Mouse (Mus musculus) retina, embryonic 14.5 days (tissue): ENCODE measurements at regions not wholly inside any gene's neighbourhood (a gene's known extent, or its start where the extent isn't known, plus 50 kb on each side); places are given as distances from the start of the nearest gene placed in this dataset.

Source experiments
- DNase-seq: peaks from one replicate; pipeline ENCODE4 v3.0.0-alpha.2; 2015; ENCODE audit warnings: low spot score

DNA sequence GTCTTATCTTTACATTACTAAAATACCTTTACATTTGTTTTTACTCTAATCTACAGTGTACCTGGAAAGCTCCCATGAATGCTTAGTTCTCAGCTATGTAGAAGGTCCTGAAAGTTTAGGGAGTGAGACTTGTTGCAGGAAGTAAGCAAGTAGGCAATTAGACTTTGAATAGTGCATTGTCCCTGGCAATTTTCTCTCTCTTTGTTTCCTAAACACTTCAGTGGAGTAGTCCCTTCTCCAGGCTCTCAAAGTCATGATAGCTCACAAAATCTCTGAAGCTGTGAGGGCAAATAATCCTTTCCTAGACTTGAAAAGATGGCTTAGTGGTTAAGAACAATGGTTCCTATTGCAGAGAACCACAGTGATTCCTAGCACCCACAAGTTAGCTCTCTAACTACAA lies 495.2 kb upstream of the 1700015G11Rik start:
- no peak for DNase-seq

DNA sequence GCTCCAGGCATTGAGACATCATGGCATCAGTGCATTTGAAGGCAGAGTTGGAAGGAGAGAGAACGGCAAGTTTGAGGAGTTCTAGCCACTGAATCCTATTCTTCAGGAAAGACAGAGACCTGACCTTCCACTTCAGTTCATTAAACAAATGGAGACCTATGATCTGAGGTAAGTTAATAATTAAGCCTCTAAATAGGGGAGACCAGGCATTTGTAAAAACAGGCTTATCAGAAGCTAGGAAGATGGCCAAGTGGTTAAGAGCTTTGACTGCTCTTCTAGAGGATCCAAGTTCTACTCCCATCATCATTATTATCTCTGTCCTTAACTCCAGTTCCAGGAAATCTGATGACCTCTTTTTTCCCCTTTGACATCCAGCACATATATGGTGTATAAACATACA lies 492.5 kb upstream of the 1700015G11Rik start:
- DNase-seq = no peak

DNA sequence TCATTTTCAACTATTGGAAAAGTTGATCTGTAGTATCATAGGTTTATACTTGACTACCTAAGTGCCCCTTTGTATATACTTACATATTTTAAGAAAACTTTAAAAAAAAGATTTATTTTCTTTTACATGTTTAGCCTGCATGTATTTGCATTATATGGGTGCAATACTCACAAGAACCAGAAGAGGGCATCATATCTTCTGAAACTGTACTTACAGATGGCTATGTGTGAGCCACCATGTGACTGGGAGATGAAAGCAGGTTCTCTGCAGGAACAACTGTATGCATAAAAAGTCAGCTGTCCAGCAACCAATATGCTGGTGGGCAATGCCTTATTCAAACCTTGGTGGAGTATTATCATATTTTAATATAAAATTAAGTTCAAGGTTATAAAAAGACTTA lies 451.6 kb upstream of the 1700015G11Rik start:
- DNase-seq = peak; percentile 32

DNA sequence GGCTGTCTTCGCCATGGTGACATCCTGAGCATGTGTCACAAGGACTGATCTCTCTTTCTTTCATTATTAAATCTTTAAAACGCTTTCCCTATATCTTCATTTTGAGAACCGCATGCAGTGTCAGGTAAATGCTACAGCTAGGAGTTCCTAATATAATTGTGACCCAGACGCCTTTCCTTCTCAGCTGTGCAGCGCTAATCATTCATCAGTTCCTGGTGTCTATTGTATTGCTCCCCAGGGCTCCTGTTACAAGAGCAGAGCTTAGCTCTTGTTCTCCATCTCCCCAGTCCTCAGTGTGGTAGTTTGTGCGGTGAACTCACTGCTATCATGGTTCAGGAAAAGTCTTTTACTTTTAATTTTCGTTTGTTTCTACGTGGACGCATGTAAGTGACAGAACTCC lies 451.1 kb upstream of the 1700015G11Rik start:
- no peak for DNase-seq
